Mouse (Mus musculus) midbrain, embryonic 15.5 days (tissue): ENCODE measurements at regions not wholly inside any gene's neighbourhood (a gene's known extent, or its start where the extent isn't known, plus 50 kb on each side); places are given as distances from the start of the nearest gene placed in this dataset.

Experiments
- ATAC-seq: fragments of 200-750 bp; cut with Nextera tagmentation; replicated peaks from 2 replicates; pipeline ENCODE4 v1.8.0; 2017; ENCODE audit warnings: moderate TSS enrichment
- H3K27ac ChIP-seq: fragments of 300-500 bp; sonication (generic); 2 replicates; pipeline ENCODE4 v1.5.1; 2015; ENCODE audit warnings: mild to moderate bottlenecking, inconsistent platforms
- H3K27me3 ChIP-seq: fragments of 300-500 bp; sonication (generic); replicated peaks from 2 replicates; pipeline ENCODE4 v1.6.1; 2015; ENCODE audit warnings: inconsistent platforms
- H3K36me3 ChIP-seq: fragments of 300-500 bp; sonication (generic); replicated peaks from 2 replicates; pipeline ENCODE4 v1.6.1; 2015; ENCODE audit warnings: inconsistent platforms
- H3K4me1 ChIP-seq: fragments of 300-500 bp; sonication (generic); 2 replicates; pipeline ENCODE4 v1.6.1; 2015; ENCODE audit warnings: inconsistent platforms
- H3K4me2 ChIP-seq: fragments of 300-500 bp; sonication (generic); 2 replicates; pipeline ENCODE4 v1.6.1; 2015; ENCODE audit warnings: inconsistent platforms, mild to moderate bottlenecking, moderate library complexity
- H3K4me3 ChIP-seq: fragments of 300-500 bp; sonication (generic); 2 replicates; pipeline ENCODE4 v1.5.1; 2015; ENCODE audit warnings: mild to moderate bottlenecking, inconsistent platforms
- H3K9ac ChIP-seq: fragments of 300-500 bp; sonication (generic); 2 replicates; pipeline ENCODE4 v1.6.1; 2015; ENCODE audit warnings: mild to moderate bottlenecking, inconsistent platforms
- H3K9me3 ChIP-seq: fragments of 300-500 bp; sonication (generic); 2 replicates; pipeline ENCODE4 v1.6.1; 2016; ENCODE audit warnings: inconsistent platforms
- WGBS: fragments of 180-500 bp; shearing (Covaris S2); methylation state at CpG from one replicate; pipeline ENCODE4 v1.1.7; 2015; ENCODE audit warnings: mixed read lengths; 5-methylcytosine and 5-hydroxymethylcytosine counted together

GRCm38 (mm10) chr13:44459148-44459547 lies 270.1 kb upstream of the Jarid2 start:
- no peaks in the 10 kb centered on the region for H3K9me3 ChIP-seq
- no peak overlapping the region for H3K27ac ChIP-seq
- 18% methylated on average over 4 of the region's 4 CpGs for WGBS
- peaks cover 2% of the 10 kb centered on the region; the same call in 1 of the 2 replicates for H3K4me1 ChIP-seq
- H3K9ac ChIP-seq = no peak overlapping the region
- no peak overlapping the region for H3K4me3 ChIP-seq
- no peaks in the 10 kb centered on the region for H3K27me3 ChIP-seq
- no peaks in the 10 kb centered on the region for H3K36me3 ChIP-seq
- no peak for ATAC-seq
- H3K4me2 ChIP-seq = no peak overlapping the region

- H3K9ac ChIP-seq = no peak overlapping the region
- no peak overlapping the region for H3K27ac ChIP-seq
- no peak overlapping the region for H3K4me3 ChIP-seq
- no peaks in the 10 kb centered on the region for H3K9me3 ChIP-seq
- WGBS = 94% methylated on average over 4 of the region's 4 CpGs
- H3K27me3 ChIP-seq = no peaks in the 10 kb centered on the region
- H3K4me1 ChIP-seq = no peaks in the 10 kb centered on the region
- no peak for ATAC-seq
- H3K4me2 ChIP-seq = no peak overlapping the region
- H3K36me3 ChIP-seq = no peaks in the 10 kb centered on the region
These were observed 265.6 kb upstream of the Jarid2 start for GRCm38 (mm10) chr13:44463675-44464074.

- Histone ChIP-seq H3K4me2 (no peak overlapping the region), H3K36me3 (no peaks in the 10 kb centered on the region), H3K9ac (no peak overlapping the region), H3K9me3 (no peaks in the 10 kb centered on the region), H3K27me3 (no peaks in the 10 kb centered on the region), H3K4me1 (no peaks in the 10 kb centered on the region), H3K27ac (no peak overlapping the region), H3K4me3 (no peak overlapping the region)
- 90% methylated on average over 7 of the region's 7 CpGs for WGBS
- ATAC-seq = no peak
These were observed 263.7 kb upstream of the Jarid2 start for GRCm38 (mm10) chr13:44465567-44465966.

- H3K9me3 ChIP-seq = no peaks in the 10 kb centered on the region
- no peak overlapping the region for H3K4me3 ChIP-seq
- no peak overlapping the region for H3K9ac ChIP-seq
- no peaks in the 10 kb centered on the region for H3K36me3 ChIP-seq
- H3K27me3 ChIP-seq = no peaks in the 10 kb centered on the region
- H3K27ac ChIP-seq = no peak overlapping the region
- 70% methylated on average over 14 of the region's 14 CpGs for WGBS
- H3K4me2 ChIP-seq = no peak overlapping the region
- ATAC-seq = no peak
- peaks cover 11% of the 10 kb centered on the region for H3K4me1 ChIP-seq
These were observed 260.2 kb upstream of the Jarid2 start for GRCm38 (mm10) chr13:44468963-44469674.

- H3K9ac ChIP-seq = no peak overlapping the region
- H3K4me1 ChIP-seq = peaks cover 11% of the 10 kb centered on the region
- no peak overlapping the region for H3K4me2 ChIP-seq
- H3K27ac ChIP-seq = no peak overlapping the region
- no peaks in the 10 kb centered on the region for H3K27me3 ChIP-seq
- no peaks in the 10 kb centered on the region for H3K9me3 ChIP-seq
- H3K4me3 ChIP-seq = no peak overlapping the region
- no peak for ATAC-seq
- whole genome bisulfite sequencing = 90% methylated on average over 6 of the region's 6 CpGs
- no peaks in the 10 kb centered on the region for H3K36me3 ChIP-seq
These were observed 259.6 kb upstream of the Jarid2 start for GRCm38 (mm10) chr13:44469675-44470074.

GRCm38 (mm10) chr13:44473200-44473599 lies 256.1 kb upstream of the Jarid2 start:
- H3K4me2 ChIP-seq = no peak overlapping the region
- WGBS = 10% methylated on average over 6 of the region's 6 CpGs
- H3K27me3 ChIP-seq = no peaks in the 10 kb centered on the region
- peaks cover 11% of the 10 kb centered on the region for H3K4me1 ChIP-seq
- no peaks in the 10 kb centered on the region for H3K36me3 ChIP-seq
- no peak overlapping the region for H3K27ac ChIP-seq
- ATAC-seq = no peak
- no peak overlapping the region for H3K9ac ChIP-seq
- no peak overlapping the region for H3K4me3 ChIP-seq
- H3K9me3 ChIP-seq = no peaks in the 10 kb centered on the region

- Histone ChIP-seq H3K9ac (no peak overlapping the region), H3K36me3 (no peaks in the 10 kb centered on the region)
- WGBS = 34% methylated on average over 8 of the region's 8 CpGs
These were observed 252.4 kb upstream of the Jarid2 start for GRCm38 (mm10) chr13:44476901-44477300.

GRCm38 (mm10) chr13:44480128-44480527 lies 249.1 kb upstream of the Jarid2 start:
- no peaks in the 10 kb centered on the region for H3K27me3 ChIP-seq
- no peak overlapping the region for H3K27ac ChIP-seq
- no peaks in the 10 kb centered on the region for H3K9me3 ChIP-seq
- H3K4me3 ChIP-seq = no peak overlapping the region
- WGBS = 92% methylated on average over 7 of the region's 7 CpGs
- H3K4me2 ChIP-seq = no peak overlapping the region
- H3K36me3 ChIP-seq = no peaks in the 10 kb centered on the region
- H3K4me1 ChIP-seq = no peaks in the 10 kb centered on the region
- no peak overlapping the region for H3K9ac ChIP-seq
- ATAC-seq = no peak

More at GRCm38 (mm10) chr13:44476901-44477300, 252.4 kb upstream of the Jarid2 start:
- Histone ChIP-seq H3K9me3 (no peaks in the 10 kb centered on the region), H3K27me3 (no peaks in the 10 kb centered on the region), H3K27ac (no peak overlapping the region), H3K4me1 (peaks cover 11% of the 10 kb centered on the region), H3K4me2 (no peak overlapping the region), H3K4me3 (no peak overlapping the region)
- ATAC-seq = no peak

- no peaks in the 10 kb centered on the region for H3K36me3 ChIP-seq
- no peaks in the 10 kb centered on the region for H3K4me1 ChIP-seq
- no peaks in the 10 kb centered on the region for H3K9me3 ChIP-seq
- H3K4me2 ChIP-seq = no peak overlapping the region
- H3K9ac ChIP-seq = no peak overlapping the region
- no peak overlapping the region for H3K4me3 ChIP-seq
- no peaks in the 10 kb centered on the region for H3K27me3 ChIP-seq
- 89% methylated on average over 7 of the region's 7 CpGs for WGBS
- no peak overlapping the region for H3K27ac ChIP-seq
- no peak for ATAC-seq
These were observed 246.6 kb upstream of the Jarid2 start for GRCm38 (mm10) chr13:44482661-44483060.

- H3K9me3 ChIP-seq = no peaks in the 10 kb centered on the region
- no peak overlapping the region for H3K9ac ChIP-seq
- H3K4me2 ChIP-seq = no peak overlapping the region
- ATAC-seq = no peak
- no peaks in the 10 kb centered on the region for H3K27me3 ChIP-seq
- WGBS = 65% methylated on average over 14 of the region's 14 CpGs
- H3K4me3 ChIP-seq = no peak overlapping the region
- H3K4me1 ChIP-seq = no peaks in the 10 kb centered on the region
- no peaks in the 10 kb centered on the region for H3K36me3 ChIP-seq
- no peak overlapping the region for H3K27ac ChIP-seq
These were observed 244.5 kb upstream of the Jarid2 start for GRCm38 (mm10) chr13:44484582-44485329.

- Histone ChIP-seq H3K9me3 (no peaks in the 10 kb centered on the region), H3K27me3 (no peaks in the 10 kb centered on the region), H3K9ac (no peak overlapping the region), H3K36me3 (no peaks in the 10 kb centered on the region), H3K27ac (no peak overlapping the region), H3K4me2 (no peak overlapping the region), H3K4me3 (no peak overlapping the region), H3K4me1 (no peaks in the 10 kb centered on the region)
- WGBS = 84% methylated on average over 4 of the region's 4 CpGs
- no peak for ATAC-seq
These were observed 238.3 kb upstream of the Jarid2 start for GRCm38 (mm10) chr13:44490935-44491465.

GRCm38 (mm10) chr13:44493884-44494283 lies 235.4 kb upstream of the Jarid2 start:
- 76% methylated on average over 3 of the region's 3 CpGs for WGBS
- Histone ChIP-seq H3K27me3 (no peaks in the 10 kb centered on the region), H3K9me3 (no peaks in the 10 kb centered on the region), H3K4me2 (no peak overlapping the region), H3K27ac (no peak overlapping the region), H3K4me3 (no peak overlapping the region), H3K36me3 (no peaks in the 10 kb centered on the region), H3K9ac (no peak overlapping the region), H3K4me1 (peaks cover 4% of the 10 kb centered on the region)
- no peak for ATAC-seq
